Comparison of ENCODE assay signal across 8 mouse cellular contexts in the genomic region with DNA sequence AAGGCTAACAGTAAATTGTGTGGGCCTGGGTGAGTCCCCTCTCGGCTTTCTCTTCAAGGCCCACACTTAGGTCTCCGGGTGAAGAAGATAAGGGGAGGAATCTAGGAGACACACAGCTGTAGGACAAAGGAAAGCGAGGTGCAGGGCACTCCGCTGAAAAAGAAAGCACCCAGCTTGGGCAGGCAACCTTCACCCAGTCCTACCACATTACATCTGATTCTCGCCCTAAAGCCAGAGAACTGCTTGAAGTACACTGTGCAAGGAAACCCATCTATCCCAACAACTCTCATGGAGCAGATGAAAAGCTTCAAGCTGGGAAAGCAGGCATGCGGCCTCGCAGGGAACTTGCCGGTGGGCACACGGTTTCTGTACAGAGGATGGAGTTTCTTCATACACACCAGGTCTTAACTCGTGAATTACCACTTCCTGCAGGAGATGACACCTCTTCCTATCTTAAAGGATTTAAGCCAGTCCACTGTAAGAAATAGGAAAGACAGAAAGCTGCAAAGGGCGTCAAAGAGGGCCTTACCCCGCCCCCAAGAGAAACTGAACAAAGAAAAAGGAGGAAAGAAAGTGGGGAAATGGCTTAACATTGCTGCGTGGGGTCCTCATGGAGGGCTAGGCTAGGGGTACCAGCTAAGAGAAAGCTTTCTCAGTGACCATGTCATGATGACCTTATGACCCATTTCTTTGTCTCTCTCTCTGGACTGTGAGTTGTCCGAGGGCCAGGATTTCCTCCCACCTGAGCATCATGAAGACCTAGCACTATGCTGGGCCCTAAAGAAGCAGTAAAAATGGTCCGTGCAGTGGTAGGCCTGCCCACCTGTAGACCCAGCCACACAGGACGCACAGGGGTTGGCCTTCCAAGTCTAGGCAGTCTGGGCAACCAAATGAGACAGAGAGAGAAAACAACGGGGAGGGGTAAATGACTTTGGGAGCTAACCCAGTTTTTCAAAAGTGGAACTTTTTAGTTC. TPM values are rescaled to one million over a fixed set of nuclear protein-coding genes. Genes with fewer than 3 reads are reported as not detected.
DNase-seq lines count a peak whose midpoint lies in the region; ATAC-seq lines count a peak whose summit lies in the region.

No protein-coding gene starts in this region.

- no peaks in the 10 kb centered on the region for H3K27me3 ChIP-seq in megakaryocyte, embryonic 14.5 days (replicated peaks)
- H3K27me3 ChIP-seq in embryonic facial prominence, embryonic 11.5 days (ENCODE audit: control insufficient read depth, insufficient read depth, low read length), result no peaks in the 10 kb centered on the region
- no peaks in the 10 kb centered on the region for H3K27me3 ChIP-seq in hindbrain, embryonic 10.5 days (ENCODE audit: insufficient read depth, poor library complexity, severe bottlenecking)
- H3K27me3 ChIP-seq in liver, embryonic 13.5 days, result peaks cover 16% of the 10 kb centered on the region

- peak overlapping the region; percentile 93 for H3K4me2 ChIP-seq in embryonic facial prominence, embryonic 11.5 days (ENCODE audit: low read depth, low read length)
- peak overlapping the region; percentile 93 for H3K4me2 ChIP-seq in liver, embryonic 13.5 days

- WGBS in embryonic facial prominence, embryonic 11.5 days, result 51% methylated on average over 17 of the region's 17 CpGs
- 48% methylated on average over 17 of the region's 17 CpGs for WGBS in hindbrain, embryonic 10.5 days
- WGBS in liver, embryonic 13.5 days (ENCODE audit: insufficient replicate concordance), result 44% methylated on average over 17 of the region's 17 CpGs

- H3K27ac ChIP-seq in embryonic facial prominence, embryonic 11.5 days (replicated peaks; ENCODE audit: low read depth, low read length), result peak overlapping the region; percentile 96
- peak overlapping the region; percentile 100 for H3K27ac ChIP-seq in hindbrain, embryonic 10.5 days
- peak overlapping the region; percentile 67 for H3K27ac ChIP-seq in liver, embryonic 13.5 days

- no peaks in the 10 kb centered on the region for H3K9me3 ChIP-seq in megakaryocyte, embryonic 14.5 days
- H3K9me3 ChIP-seq in embryonic facial prominence, embryonic 11.5 days (replicated peaks; ENCODE audit: control insufficient read depth, low read length), result no peaks in the 10 kb centered on the region
- H3K9me3 ChIP-seq in hindbrain, embryonic 10.5 days, result no peaks in the 10 kb centered on the region
- no peaks in the 10 kb centered on the region for H3K9me3 ChIP-seq in liver, embryonic 13.5 days (replicated peaks)

- no peak for ATAC-seq in megakaryocyte, adult 5-6 weeks (ENCODE audit: poor library complexity, severe bottlenecking)
- ATAC-seq in embryonic facial prominence, embryonic 11.5 days (replicated peaks; ENCODE audit: insufficient number of reproducible peaks, low FRiP score, low TSS enrichment, low read depth), result no peak
- ATAC-seq in liver, embryonic 13.5 days (ENCODE audit: low read depth), result no peak

- peaks cover 57% of the 10 kb centered on the region for H3K4me1 ChIP-seq in megakaryocyte, embryonic 14.5 days
- no peaks in the 10 kb centered on the region for H3K4me1 ChIP-seq in embryonic facial prominence, embryonic 11.5 days (ENCODE audit: control insufficient read depth, insufficient read depth, low read length)
- H3K4me1 ChIP-seq in hindbrain, embryonic 10.5 days (replicated peaks), result peaks cover 51% of the 10 kb centered on the region
- H3K4me1 ChIP-seq in liver, embryonic 13.5 days (replicated peaks), result peaks cover 37% of the 10 kb centered on the region

- peak overlapping the region; percentile 100 for H3K4me3 ChIP-seq in megakaryocyte, embryonic 14.5 days (replicated peaks)
- H3K4me3 ChIP-seq in embryonic facial prominence, embryonic 11.5 days (ENCODE audit: low read depth, low read length), result peak overlapping the region; percentile 84
- H3K4me3 ChIP-seq in hindbrain, embryonic 10.5 days, result peak overlapping the region; percentile 92
- H3K4me3 ChIP-seq in liver, embryonic 13.5 days (replicated peaks), result peak overlapping the region; percentile 73

- H3K9ac ChIP-seq in embryonic facial prominence, embryonic 11.5 days (replicated peaks; ENCODE audit: low read length), result peak overlapping the region; percentile 77
- H3K9ac ChIP-seq in liver, embryonic 13.5 days, result peak overlapping the region; percentile 80

- peaks cover 15% of the 10 kb centered on the region for H3K36me3 ChIP-seq in megakaryocyte, embryonic 14.5 days (replicated peaks; ENCODE audit: low read length)
- H3K36me3 ChIP-seq in embryonic facial prominence, embryonic 11.5 days (replicated peaks; ENCODE audit: control insufficient read depth, insufficient read depth, low read depth, low read length), result no peaks in the 10 kb centered on the region
- no peaks in the 10 kb centered on the region for H3K36me3 ChIP-seq in hindbrain, embryonic 10.5 days
- H3K36me3 ChIP-seq in liver, embryonic 13.5 days, result no peaks in the 10 kb centered on the region

- DNase-seq in embryonic facial prominence, embryonic 11.5 days (ENCODE audit: low spot score), result no peak
- DNase-seq in hindbrain, embryonic 10.5 days (ENCODE audit: low spot score), result peak; percentile 8
- no peak for DNase-seq in liver, embryonic 13.5 days
- DNase-seq in frontal cortex, adult 2 months (ENCODE audit: extremely low spot score in 1 of 2, low spot score in 1 of 2), result no peak
- DNase-seq in thymus, adult 18-20 months, result no peak
- no peak for DNase-seq in thymus, postnatal 10 days (ENCODE audit: low spot score in 2 of 2)

RNA-seq across cellular contexts. Expression of gene Rhob, which starts 1.1 kb away (rescaled TPM):
- 146 and 207 TPM in 2 replicates for polyA plus RNA-seq in megakaryocyte, embryonic 14.5 days (2012; ENCODE audit: insufficient read depth, low replicate concordance)
- total RNA-seq in megakaryocyte, adult 5-6 weeks (2015), result 107 and 120 TPM in 2 replicates
- total RNA-seq in megakaryocyte, adult 5-6 weeks (2017), result 55.4 and 60.5 TPM in 2 replicates
- polyA plus RNA-seq in embryonic facial prominence, embryonic 11.5 days (2014; fragmentation: Nextera tagmentation; extraction: Ambion mirVana), result 45.3 and 51.3 TPM in 2 replicates
- 31.5 and 54.8 TPM in 2 replicates for polyA plus RNA-seq in hindbrain, embryonic 10.5 days (2016; fragmentation: Nextera tagmentation; extraction: Ambion mirVana)
- polyA plus RNA-seq in liver, embryonic 13.5 days (2015; fragmentation: Nextera tagmentation; extraction: Ambion mirVana), result 6.0 and 7.1 TPM in 2 replicates
- polyA plus RNA-seq in frontal cortex, adult 2 months (2012; rRNA removed), result 285 and 316 TPM in 2 replicates
